Mouse (Mus musculus) stomach, embryonic 16.5 days (tissue): Measurements from ENCODE around the gene Lbx1. TPM values are rescaled to one million over a fixed set of nuclear protein-coding genes. Genes with fewer than 3 reads are reported as not detected.

Experiments used
- ATAC-seq: fragments of 200-750 bp; cut with Nextera tagmentation; 2 replicates; pipeline ENCODE4 v1.8.0; 2017; ENCODE audit warnings: moderate number of reproducible peaks, moderate TSS enrichment; ENCODE audit not compliant: insufficient read depth, low FRiP score
- H3K27ac ChIP-seq: fragments of 300-500 bp; sonication (generic); 2 replicates; pipeline ENCODE4 v1.5.1; 2014; ENCODE audit warnings: low read length
- H3K27me3 ChIP-seq: fragments of 300-500 bp; sonication (generic); 2 replicates; pipeline ENCODE4 v1.6.1; 2014; ENCODE audit warnings: low read length, control low read depth, mixed read lengths; ENCODE audit not compliant: control insufficient read depth, insufficient read depth
- H3K36me3 ChIP-seq: fragments of 300-500 bp; sonication (generic); 2 replicates; pipeline ENCODE4 v1.6.1; 2014; ENCODE audit warnings: low read length; ENCODE audit not compliant: control insufficient read depth, insufficient read depth
- H3K4me1 ChIP-seq: fragments of 300-500 bp; sonication (generic); 2 replicates; pipeline ENCODE4 v1.6.1; 2014; ENCODE audit warnings: low read length, control low read depth, mixed read lengths; ENCODE audit not compliant: control insufficient read depth, insufficient read depth
- H3K4me2 ChIP-seq: fragments of 300-500 bp; sonication (generic); 2 replicates; pipeline ENCODE4 v1.6.1; 2014; ENCODE audit warnings: low read depth, low read length, mixed read lengths
- H3K4me3 ChIP-seq: fragments of 300-500 bp; sonication (generic); replicated peaks from 2 replicates; pipeline ENCODE4 v1.5.1; 2014; ENCODE audit warnings: mild to moderate bottlenecking, low read length
- H3K9ac ChIP-seq: fragments of 300-500 bp; sonication (generic); 2 replicates; pipeline ENCODE4 v1.6.1; 2014; ENCODE audit warnings: low read length
- H3K9me3 ChIP-seq: fragments of 300-500 bp; sonication (generic); replicated peaks from 2 replicates; pipeline ENCODE4 v1.6.1; 2016; ENCODE audit warnings: low read length, control low read depth; ENCODE audit not compliant: control insufficient read depth
- WGBS: fragments of 180-500 bp; shearing (Covaris S2); extraction: QIAGEN DNeasy Blood & Tissue Kit; methylation state at CpG from one replicate; pipeline ENCODE4 v1.1.7; 2014; 5-methylcytosine and 5-hydroxymethylcytosine counted together
- polyA plus RNA-seq: library from polyadenylated mRNA; unstranded; fragments of >200 nt; fragmentation: Nextera tagmentation; extraction: Ambion mirVana; gene quantifications from 2 replicates; pipeline ENCODE4 v1.2.1, GENCODE M21; 2015

Lbx1 gene
- polyA plus RNA-seq, 1 experiment from 2014 or later, result not detected

- Histone ChIP-seq H3K9me3 (no peaks in the 10 kb centered on the region), H3K4me1 (peaks cover 4% of the 10 kb centered on the region), H3K36me3 (no peaks in the 10 kb centered on the region), H3K9ac (no peak overlapping the region), H3K4me2 (no peak overlapping the region), H3K4me3 (no peak overlapping the region), H3K27ac (no peak overlapping the region; the same call in 1 of the 2 replicates), H3K27me3 (peaks cover 5% of the 10 kb centered on the region; the same call in 1 of the 2 replicates)
- 91% methylated on average over 1 of the region's 1 CpGs for WGBS
- no peak for ATAC-seq
These were observed 26.4 kb downstream of the Lbx1 start for GRCm38 (mm10) chr19:45209191-45209590.

- WGBS, result 14% methylated on average over 22 of the region's 22 CpGs
- H3K4me1 ChIP-seq, result peaks cover 4% of the 10 kb centered on the region
- peak overlapping the region; percentile 53 for H3K4me2 ChIP-seq
- H3K27ac ChIP-seq, result no peak overlapping the region
- peak overlapping the region; percentile 60 for H3K9ac ChIP-seq
- peak overlapping the region; percentile 39 for H3K4me3 ChIP-seq
- H3K9me3 ChIP-seq, result no peaks in the 10 kb centered on the region
- H3K36me3 ChIP-seq, result no peaks in the 10 kb centered on the region
- ATAC-seq, result no peak
- H3K27me3 ChIP-seq, result peaks cover 5% of the 10 kb centered on the region; the same call in 1 of the 2 replicates
These were observed 27.1 kb downstream of the Lbx1 start for GRCm38 (mm10) chr19:45208438-45209060.

GRCm38 (mm10) chr19:45207662-45208437 lies 27.8 kb downstream of the Lbx1 start:
- Histone ChIP-seq H3K9me3 (no peaks in the 10 kb centered on the region), H3K9ac (peak overlapping the region; percentile 60), H3K4me1 (peaks cover 4% of the 10 kb centered on the region), H3K4me2 (peak overlapping the region; percentile 53), H3K4me3 (peak overlapping the region; percentile 39), H3K27ac (peak overlapping the region; percentile 42), H3K27me3 (peaks cover 5% of the 10 kb centered on the region; the same call in 1 of the 2 replicates), H3K36me3 (no peaks in the 10 kb centered on the region)
- 23% methylated on average over 19 of the region's 19 CpGs for WGBS
- ATAC-seq, result peak; percentile 68; the same call in 1 of the 2 replicates

GRCm38 (mm10) chr19:45207153-45207552 lies 28.5 kb downstream of the Lbx1 start:
- Histone ChIP-seq H3K4me1 (peaks cover 4% of the 10 kb centered on the region), H3K27ac (peak overlapping the region; percentile 42), H3K9me3 (no peaks in the 10 kb centered on the region), H3K4me3 (no peak overlapping the region), H3K4me2 (no peak overlapping the region), H3K36me3 (no peaks in the 10 kb centered on the region), H3K27me3 (peaks cover 5% of the 10 kb centered on the region; the same call in 1 of the 2 replicates), H3K9ac (no peak overlapping the region)
- no peak for ATAC-seq
- 93% methylated on average over 15 of the region's 15 CpGs for WGBS

- ATAC-seq, result no peak
- Histone ChIP-seq H3K9me3 (no peaks in the 10 kb centered on the region), H3K4me1 (peaks cover 4% of the 10 kb centered on the region), H3K27ac (no peak overlapping the region), H3K27me3 (peaks cover 5% of the 10 kb centered on the region; the same call in 1 of the 2 replicates), H3K9ac (no peak overlapping the region), H3K4me2 (no peak overlapping the region), H3K36me3 (no peaks in the 10 kb centered on the region), H3K4me3 (no peak overlapping the region)
- WGBS, result 76% methylated on average over 3 of the region's 3 CpGs
These were observed 30.1 kb downstream of the Lbx1 start for GRCm38 (mm10) chr19:45205311-45206105.

GRCm38 (mm10) chr19:45196967-45197366 lies 38.6 kb downstream of the Lbx1 start:
- Histone ChIP-seq H3K9ac (no peak overlapping the region), H3K27me3 (no peaks in the 10 kb centered on the region), H3K4me1 (no peaks in the 10 kb centered on the region), H3K27ac (no peak overlapping the region), H3K4me2 (no peak overlapping the region), H3K36me3 (no peaks in the 10 kb centered on the region), H3K9me3 (peaks cover 6% of the 10 kb centered on the region; the same call in 1 of the 2 replicates), H3K4me3 (no peak overlapping the region)
- ATAC-seq, result no peak
- WGBS, result 91% methylated on average over 8 of the region's 8 CpGs

GRCm38 (mm10) chr19:45194651-45195050 lies 41.0 kb downstream of the Lbx1 start:
- Histone ChIP-seq H3K27me3 (no peaks in the 10 kb centered on the region), H3K36me3 (no peaks in the 10 kb centered on the region), H3K4me2 (no peak overlapping the region), H3K4me1 (no peaks in the 10 kb centered on the region), H3K9me3 (peaks cover 6% of the 10 kb centered on the region; the same call in 1 of the 2 replicates), H3K27ac (no peak overlapping the region), H3K4me3 (no peak overlapping the region), H3K9ac (no peak overlapping the region)
- WGBS, result 35% methylated on average over 4 of the region's 4 CpGs
- ATAC-seq, result no peak
